Mouse (Mus musculus) stomach, postnatal 0 days (tissue): ENCODE results near the gene Ppp6r3.

Experiments used
- CTCF ChIP-seq: IDR thresholded peaks from 2 replicates; pipeline ENCODE4 v1.5.1; 2016; ENCODE audit warnings: antibody characterized with exemption, low read depth, mild to moderate bottlenecking, moderate library complexity
- EP300 ChIP-seq: optimal IDR thresholded peaks from 2 replicates; pipeline ENCODE3; 2016; ENCODE audit warnings: antibody characterized with exemption

DNA sequence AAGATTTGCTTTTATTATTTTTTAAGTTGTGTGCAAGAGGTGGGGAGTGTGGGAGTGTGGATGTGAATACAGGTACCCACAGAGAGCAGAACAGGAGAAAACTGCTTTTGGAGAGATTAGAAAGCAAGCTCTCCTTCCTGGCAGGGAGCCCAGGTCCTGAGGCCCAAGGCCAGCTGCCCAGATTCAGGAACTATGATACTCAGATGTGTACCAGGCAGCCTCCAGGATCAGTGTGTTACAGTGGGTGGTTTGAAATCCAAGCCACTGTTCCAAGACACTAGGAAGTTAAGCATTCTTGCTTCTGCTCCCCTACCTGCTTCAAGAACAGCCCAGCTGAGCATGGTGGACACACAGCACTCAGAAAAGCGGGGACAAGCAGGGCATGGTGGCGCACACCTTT lies 35.3 kb upstream of the Ppp6r3 start:
- TF ChIP-seq CTCF, result no peak
- TF ChIP-seq EP300, result no peak
